8 mouse cellular contexts compared by ENCODE assay signal in the genomic region with DNA sequence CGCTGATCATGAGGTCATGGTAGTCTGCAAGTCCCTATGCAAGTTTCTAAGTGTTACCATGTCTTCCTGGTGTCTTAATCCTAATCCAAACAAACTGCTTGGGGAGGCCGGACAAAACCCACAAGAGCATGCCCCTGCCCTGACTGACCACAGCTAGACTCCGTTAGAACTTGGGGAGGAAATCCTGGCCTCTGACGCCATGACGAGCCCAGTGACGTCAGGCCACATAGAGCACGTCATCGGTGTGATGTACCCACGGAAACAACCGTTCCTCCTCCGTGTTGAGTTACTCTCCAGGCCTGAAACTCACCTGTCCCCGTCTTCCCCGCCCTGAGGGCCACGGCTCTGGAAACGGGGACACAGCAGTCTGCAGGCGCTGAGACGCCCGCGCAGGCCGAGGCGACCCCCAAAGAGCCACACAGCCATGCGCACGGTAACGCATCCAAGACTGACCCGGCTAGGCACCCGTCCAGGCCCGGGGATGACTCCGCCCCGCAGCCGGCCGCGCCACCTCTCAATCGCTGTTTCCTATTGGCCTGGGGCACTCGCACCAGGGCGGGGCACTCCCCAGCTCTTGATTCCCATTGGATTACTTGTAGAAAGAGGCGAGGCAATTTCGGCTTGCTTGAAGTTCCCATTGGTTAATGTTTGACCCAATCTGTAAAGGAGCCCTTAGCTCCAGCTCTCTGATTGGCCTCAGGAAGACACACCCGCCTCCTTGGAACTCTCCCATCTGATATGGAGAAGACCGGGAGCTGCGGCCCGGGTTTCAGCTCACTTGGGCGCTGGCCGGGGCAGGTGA. TPM values are rescaled to one million over a fixed set of nuclear protein-coding genes. Genes with fewer than 3 reads are reported as not detected.
DNase-seq lines count a peak whose midpoint lies in the region; ATAC-seq and TF ChIP-seq lines count a peak whose summit lies in the region.

TSS of gene Mmab (minus strand) at position 495 of the 802 bp plus-strand sequence.
TSS of gene Mvk (plus strand) at position 704 of the 802 bp plus-strand sequence.

- H3K4me3 ChIP-seq in gastrocnemius, adult 2 months = peak within 1 kb of the TSS; percentile 94
- peak within 1 kb of the TSS; percentile 50 for H3K4me3 ChIP-seq in hindbrain, postnatal 0 days (ENCODE audit: low read length)
- H3K4me3 ChIP-seq in left cerebral cortex, adult 2 months = peak within 1 kb of the TSS; percentile 84

- H3K27me3 ChIP-seq in hindbrain, postnatal 0 days (ENCODE audit: insufficient read depth, low read length) = no peaks in the 10 kb centered on the region

- 0 out of 2 replicates have a peak, but pooled peaks cover 12% of the 10 kb centered on the region for H3K36me3 ChIP-seq in hindbrain, postnatal 0 days (ENCODE audit: insufficient read depth, low read length)

- ATAC-seq in common myeloid progenitor, adult 5-6 weeks (replicated peaks; ENCODE audit: low read depth, poor library complexity, severe bottlenecking) = peak; percentile 98
- ATAC-seq in hindbrain, postnatal 0 days = peak; percentile 99
- ATAC-seq in megakaryocyte, adult 5-6 weeks (ENCODE audit: poor library complexity, severe bottlenecking) = peak; percentile 97

- H3K9ac ChIP-seq in hindbrain, postnatal 0 days (replicated peaks; ENCODE audit: low read length) = peak within 1 kb of the TSS; percentile 44

- H3K9me3 ChIP-seq in hindbrain, postnatal 0 days (ENCODE audit: low read length) = no peaks in the 10 kb centered on the region

- peak within 1 kb of the TSS; percentile 65 for H3K4me2 ChIP-seq in hindbrain, postnatal 0 days (ENCODE audit: low read depth, low read length)

- no peak for TF ChIP-seq CTCF in gastrocnemius, adult 2 months (IDR thresholded peaks at IDR 0.05)
- no peak for TF ChIP-seq CTCF in hindbrain, postnatal 0 days (IDR thresholded peaks at IDR 0.05; ENCODE audit: low read depth)
- TF ChIP-seq CTCF in left cerebral cortex, adult 2 months (IDR thresholded peaks at IDR 0.05) = no peak; the same call in 1 of the 2 replicates

- peaks cover 6% of the 10 kb centered on the region for H3K4me1 ChIP-seq in hindbrain, postnatal 0 days (ENCODE audit: insufficient read depth, low read length)

- 3% methylated on average over 43 of the region's 43 CpGs for WGBS in hindbrain, postnatal 0 days

- DNase-seq in ZHBTc4 (ENCODE audit: low read depth, low spot score) = peak; percentile 99
- peak; percentile 98 for DNase-seq in gastrocnemius, adult 2 months
- DNase-seq in hindbrain, postnatal 0 days (ENCODE audit: low spot score) = peak; percentile 99
- peak; percentile 97 to 98 for DNase-seq in left cerebral cortex, adult 2 months (ENCODE audit: extremely low spot score in 1 of 2, low spot score in 2 of 2)
- peak; percentile 98 to 99 for DNase-seq in right cerebral cortex, adult 2 months (ENCODE audit: low spot score in 2 of 2)
- peak; percentile 96 for DNase-seq in urinary bladder, postnatal 14 days (ENCODE audit: low spot score)

- intact Hi-C loops in gastrocnemius, adult 2 months (cut with DNase I) = loop anchor here (5.0 kb wide), 1 partner anchor 61 kb away; the partner anchor contains the start of genes Kctd10 and Ube3b
- intact Hi-C loops in left cerebral cortex, adult 2 months (cut with DNase I) = no loop called here

- H3K27ac ChIP-seq in gastrocnemius, adult 2 months = peak within 1 kb of the TSS; percentile 93
- H3K27ac ChIP-seq in hindbrain, postnatal 0 days = peak within 1 kb of the TSS; percentile 74
- H3K27ac ChIP-seq in left cerebral cortex, adult 2 months = peak within 1 kb of the TSS; percentile 92

RNA-seq across cellular contexts. Expression of gene Mmab, which starts in this region (rescaled TPM):
- total RNA-seq in common myeloid progenitor, adult 5-6 weeks (2017) = 8.2 and 17.5 TPM in 2 replicates
- total RNA-seq in gastrocnemius, adult 2 months (2021) = 10 to 100 TPM; 17.3 to 19.0 TPM
- total RNA-seq in hindbrain, postnatal 0 days (2014; rRNA removed) = 34.4 and 39.1 TPM in 2 replicates
- 35.9 and 36.8 TPM in 2 replicates for polyA plus RNA-seq in hindbrain, postnatal 0 days (2015; fragmentation: Nextera tagmentation; extraction: Ambion mirVana)
- total RNA-seq in left cerebral cortex, adult 2 months (2021) = 10 to 100 TPM; 17.0 to 21.3 TPM
- total RNA-seq in megakaryocyte, adult 5-6 weeks (2015) = 2.0 and 2.5 TPM in 2 replicates
- total RNA-seq in megakaryocyte, adult 5-6 weeks (2017) = 3.6 and 4.2 TPM in 2 replicates

RNA-seq across cellular contexts. Expression of gene Mvk, which starts in this region (rescaled TPM):
- 4.7 and 6.4 TPM in 2 replicates for total RNA-seq in common myeloid progenitor, adult 5-6 weeks (2017)
- total RNA-seq in gastrocnemius, adult 2 months (2021) = 10 to 100 TPM in 1 of 2 experiments, 1 to 10 TPM in 1; 9.6 to 10.3 TPM
- total RNA-seq in hindbrain, postnatal 0 days (2014; rRNA removed) = 143 and 146 TPM in 2 replicates
- 69.8 and 71.9 TPM in 2 replicates for polyA plus RNA-seq in hindbrain, postnatal 0 days (2015; fragmentation: Nextera tagmentation; extraction: Ambion mirVana)
- 10 to 100 TPM; 26.1 to 30.8 TPM for total RNA-seq in left cerebral cortex, adult 2 months (2021)
- 4.2 and 4.4 TPM in 2 replicates for total RNA-seq in megakaryocyte, adult 5-6 weeks (2015)
- 5.7 and 7.3 TPM in 2 replicates for total RNA-seq in megakaryocyte, adult 5-6 weeks (2017)

Comparison
In these comparisons a context has a peak if more than half of its experiments do, and no peak if none do; other contexts are left out.
1. Peak in every context shown above with its lines: DNase-seq, ATAC-seq, H3K4me3 ChIP-seq and H3K27ac ChIP-seq.